Mouse (Mus musculus): Measurements from ENCODE around the gene Plekha8. TPM values are rescaled to one million over a fixed set of nuclear protein-coding genes. Genes with fewer than 3 reads are reported as not detected.
A peak's percentile ranks its signal among the peaks of the same experiment; 100 is the strongest.

Gene Plekha8
- polyA plus RNA-seq, 1 experiment: 6.5 TPM

DNA sequence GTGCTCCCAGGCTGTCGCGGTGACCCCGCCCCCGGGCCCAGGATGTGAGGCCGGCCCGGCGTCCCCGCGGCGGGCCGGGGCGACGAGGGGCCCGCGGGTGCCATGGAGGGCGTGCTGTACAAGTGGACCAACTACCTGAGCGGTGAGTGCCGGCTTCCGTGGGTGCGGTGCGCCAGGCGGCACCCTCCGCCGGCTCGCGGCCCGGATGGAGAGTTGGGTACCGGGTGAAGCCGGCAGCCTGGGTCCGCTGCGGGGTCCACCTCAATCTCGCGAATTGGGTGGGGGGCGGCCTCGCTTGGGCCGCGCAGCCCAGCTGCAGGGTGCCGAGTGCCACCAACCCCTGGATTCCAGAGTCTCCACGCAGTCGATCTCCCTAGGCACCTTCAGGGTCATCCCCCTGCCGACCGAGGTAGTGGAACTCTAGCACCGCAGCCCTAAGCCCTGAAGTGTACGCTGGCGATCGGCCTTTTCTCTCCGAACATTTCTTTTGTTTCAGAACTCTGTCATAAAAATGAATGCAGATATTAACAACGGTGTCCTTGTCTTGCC is 493 bp downstream of the Plekha8 start:
- peak overlapping the region; percentile 72 for H3K4me3 ChIP-seq (ENCODE audit: insufficient read depth, low read depth, low read length)
- H3K36me3 ChIP-seq (ENCODE audit: control insufficient read depth, insufficient read depth, low read length): no peaks in the 10 kb centered on the region
- WGBS: under 1% methylated on average over 46 of the region's 48 CpGs
- peaks cover 15% of the 10 kb centered on the region; the same call in 1 of the 2 replicates for H3K4me1 ChIP-seq (ENCODE audit: control insufficient read depth, insufficient read depth, low read length)
- peak overlapping the region; percentile 61 for H3K27ac ChIP-seq (ENCODE audit: insufficient read depth, low read depth, low read length)
- no peak for TF ChIP-seq CTCF (conservative IDR thresholded peaks at IDR 0.05; ENCODE audit: insufficient read depth, insufficient read length, low read depth, low read length)
- TF ChIP-seq POLR2A (IDR thresholded peaks at IDR 0.05; ENCODE audit: low read depth, low read length): no peak
- no peak for DNase-seq
- no peaks in the 10 kb centered on the region for H3K27me3 ChIP-seq (replicated peaks; ENCODE audit: control insufficient read depth, insufficient read depth, low read length)

- Histone ChIP-seq H3K27me3 (replicated peaks; ENCODE audit: control insufficient read depth, insufficient read depth, low read length) (no peaks in the 10 kb centered on the region), H3K27ac (ENCODE audit: insufficient read depth, low read depth, low read length) (peak within 1 kb of the TSS; percentile 61), H3K36me3 (ENCODE audit: control insufficient read depth, insufficient read depth, low read length) (no peaks in the 10 kb centered on the region), H3K4me1 (ENCODE audit: control insufficient read depth, insufficient read depth, low read length) (peaks cover 21% of the 10 kb centered on the region; the same call in 1 of the 2 replicates), H3K4me3 (ENCODE audit: insufficient read depth, low read depth, low read length) (peak within 1 kb of the TSS; percentile 47)
- no peak for DNase-seq
- no peak for TF ChIP-seq CTCF (conservative IDR thresholded peaks at IDR 0.05; ENCODE audit: insufficient read depth, insufficient read length, low read depth, low read length)
- no peak for TF ChIP-seq POLR2A (IDR thresholded peaks at IDR 0.05; ENCODE audit: low read depth, low read length)
- 67% methylated on average over 4 of the region's 4 CpGs for WGBS
Measured at GRCm38 (mm10) chr6:54597208-54597607, 2.3 kb downstream of the Plekha8 start, which contains the start of gene Fkbp14. Gene Fkbp14 (minus strand): TSS chr6:54597308.

- no peaks in the 10 kb centered on the region for H3K27me3 ChIP-seq (replicated peaks; ENCODE audit: control insufficient read depth, insufficient read depth, low read length)
- WGBS: 42% methylated on average over 3 of the region's 3 CpGs
- H3K36me3 ChIP-seq (ENCODE audit: control insufficient read depth, insufficient read depth, low read length): no peaks in the 10 kb centered on the region
Measured at GRCm38 (mm10) chr6:54597711-54598110, 2.8 kb downstream of the Plekha8 start.

DNA sequence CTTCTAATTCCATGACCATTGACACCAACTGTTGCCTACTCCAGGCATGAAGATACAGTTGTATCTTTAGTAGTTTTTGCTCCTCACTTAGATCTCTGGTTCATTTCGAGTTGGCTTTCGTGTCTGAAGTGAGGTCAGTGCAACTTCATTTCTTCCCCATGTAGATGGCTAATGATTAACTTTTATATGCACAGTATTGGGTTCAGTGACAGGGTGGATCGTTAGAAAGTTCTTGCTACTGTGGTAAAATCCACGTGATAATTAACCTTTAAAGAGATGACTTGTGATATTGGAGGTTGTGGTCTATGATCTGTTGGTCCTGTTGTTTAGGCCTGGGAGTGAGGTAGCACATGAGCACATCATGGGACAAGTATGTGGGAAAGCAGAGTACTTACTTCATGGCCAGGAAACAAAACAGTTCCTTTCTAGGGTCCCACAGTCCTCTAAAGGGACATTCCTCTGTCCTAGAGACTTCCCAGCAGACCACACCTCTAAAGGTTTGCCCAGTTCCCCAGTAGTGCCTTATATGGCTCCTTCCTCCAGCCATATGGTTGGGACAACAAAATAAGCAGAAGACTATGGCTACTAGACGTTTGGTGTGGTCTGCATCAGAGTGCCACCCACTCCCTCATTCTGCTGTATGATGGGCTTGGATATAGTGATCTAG is 5.9 kb downstream of the Plekha8 start:
- no peak for TF ChIP-seq CTCF (conservative IDR thresholded peaks at IDR 0.05; ENCODE audit: insufficient read depth, insufficient read length, low read depth, low read length)
- no peak overlapping the region for H3K4me3 ChIP-seq (ENCODE audit: insufficient read depth, low read depth, low read length)
- H3K27ac ChIP-seq (ENCODE audit: insufficient read depth, low read depth, low read length): peak overlapping the region; percentile 54
- peak; percentile 26 for DNase-seq
- H3K27me3 ChIP-seq (replicated peaks; ENCODE audit: control insufficient read depth, insufficient read depth, low read length): no peaks in the 10 kb centered on the region
- H3K4me1 ChIP-seq (ENCODE audit: control insufficient read depth, insufficient read depth, low read length): peaks cover 28% of the 10 kb centered on the region; the same call in 1 of the 2 replicates
- WGBS: 37% methylated on average over 5 of the region's 5 CpGs
- H3K36me3 ChIP-seq (ENCODE audit: control insufficient read depth, insufficient read depth, low read length): no peaks in the 10 kb centered on the region; the same call in 1 of the 2 replicates

More at GRCm38 (mm10) chr6:54597711-54598110, 2.8 kb downstream of the Plekha8 start:
- Histone ChIP-seq H3K27ac (ENCODE audit: insufficient read depth, low read depth, low read length) (no peak overlapping the region), H3K4me3 (ENCODE audit: insufficient read depth, low read depth, low read length) (no peak overlapping the region), H3K4me1 (ENCODE audit: control insufficient read depth, insufficient read depth, low read length) (peaks cover 21% of the 10 kb centered on the region; the same call in 1 of the 2 replicates)
- TF ChIP-seq POLR2A (IDR thresholded peaks at IDR 0.05; ENCODE audit: low read depth, low read length) (no peak), CTCF (conservative IDR thresholded peaks at IDR 0.05; ENCODE audit: insufficient read depth, insufficient read length, low read depth, low read length) (no peak)
- peak; percentile 79 for DNase-seq

GRCm38 (mm10) chr6:54602891-54603290 is 8.0 kb downstream of the Plekha8 start:
- no peak overlapping the region for H3K27ac ChIP-seq (ENCODE audit: insufficient read depth, low read depth, low read length)
- peaks cover 29% of the 10 kb centered on the region; the same call in 1 of the 2 replicates for H3K4me1 ChIP-seq (ENCODE audit: control insufficient read depth, insufficient read depth, low read length)
- no peaks in the 10 kb centered on the region for H3K27me3 ChIP-seq (replicated peaks; ENCODE audit: control insufficient read depth, insufficient read depth, low read length)
- no peak for DNase-seq
- WGBS: 65% methylated on average over 2 of the region's 2 CpGs
- H3K36me3 ChIP-seq (ENCODE audit: control insufficient read depth, insufficient read depth, low read length): no peaks in the 10 kb centered on the region; the same call in 1 of the 2 replicates
- H3K4me3 ChIP-seq (ENCODE audit: insufficient read depth, low read depth, low read length): no peak overlapping the region
- no peak for TF ChIP-seq POLR2A (IDR thresholded peaks at IDR 0.05; ENCODE audit: low read depth, low read length)
- no peak for TF ChIP-seq CTCF (conservative IDR thresholded peaks at IDR 0.05; ENCODE audit: insufficient read depth, insufficient read length, low read depth, low read length)

DNA sequence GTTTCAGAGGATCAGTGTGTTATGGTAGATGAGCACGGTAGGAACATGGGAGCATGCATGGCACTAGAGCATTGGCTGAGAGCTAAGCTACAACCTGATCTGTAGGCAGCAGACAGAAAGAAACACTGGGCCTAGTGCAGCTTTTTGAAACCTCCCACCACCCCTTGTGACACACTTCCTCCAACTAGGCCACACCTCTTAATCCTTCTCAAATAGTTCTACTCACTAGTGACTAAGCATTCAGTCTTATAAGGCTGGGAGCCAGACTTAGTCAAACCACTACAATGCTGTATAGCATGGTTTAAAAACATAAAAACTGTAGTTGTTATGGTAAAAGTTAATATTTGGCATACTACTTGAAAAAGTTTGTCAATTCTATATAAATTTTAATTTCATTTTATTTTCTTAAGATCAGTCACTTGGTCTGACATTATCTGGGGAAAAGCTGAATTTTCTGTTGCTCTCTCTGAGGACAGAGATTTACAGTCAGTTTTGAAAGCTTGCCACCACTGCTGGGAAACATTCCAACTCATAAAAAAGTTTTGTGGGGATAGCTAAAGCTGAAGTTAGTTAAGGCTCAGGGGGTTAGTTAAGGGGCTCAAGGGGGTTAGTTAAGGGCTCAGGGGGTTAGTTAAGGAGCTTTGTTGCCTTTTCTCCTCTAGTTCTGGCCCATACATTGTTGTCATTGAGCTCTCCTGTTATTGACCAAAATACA is 9.2 kb downstream of the Plekha8 start:
- WGBS: 96% methylated on average over 1 of the region's 1 CpGs
- peak; percentile 66 for DNase-seq
- H3K4me3 ChIP-seq (ENCODE audit: insufficient read depth, low read depth, low read length): no peak overlapping the region

More for the DNA sequence above, 9.2 kb downstream of the Plekha8 start:
- Histone ChIP-seq H3K4me1 (ENCODE audit: control insufficient read depth, insufficient read depth, low read length) (peaks cover 25% of the 10 kb centered on the region; the same call in 1 of the 2 replicates), H3K27ac (ENCODE audit: insufficient read depth, low read depth, low read length) (no peak overlapping the region), H3K36me3 (ENCODE audit: control insufficient read depth, insufficient read depth, low read length) (no peaks in the 10 kb centered on the region; the same call in 1 of the 2 replicates), H3K27me3 (replicated peaks; ENCODE audit: control insufficient read depth, insufficient read depth, low read length) (no peaks in the 10 kb centered on the region)
- TF ChIP-seq POLR2A (IDR thresholded peaks at IDR 0.05; ENCODE audit: low read depth, low read length) (no peak), CTCF (conservative IDR thresholded peaks at IDR 0.05; ENCODE audit: insufficient read depth, insufficient read length, low read depth, low read length) (no peak)
